Comparison of ENCODE assay signal across 8 mouse cellular contexts in the genomic region with DNA sequence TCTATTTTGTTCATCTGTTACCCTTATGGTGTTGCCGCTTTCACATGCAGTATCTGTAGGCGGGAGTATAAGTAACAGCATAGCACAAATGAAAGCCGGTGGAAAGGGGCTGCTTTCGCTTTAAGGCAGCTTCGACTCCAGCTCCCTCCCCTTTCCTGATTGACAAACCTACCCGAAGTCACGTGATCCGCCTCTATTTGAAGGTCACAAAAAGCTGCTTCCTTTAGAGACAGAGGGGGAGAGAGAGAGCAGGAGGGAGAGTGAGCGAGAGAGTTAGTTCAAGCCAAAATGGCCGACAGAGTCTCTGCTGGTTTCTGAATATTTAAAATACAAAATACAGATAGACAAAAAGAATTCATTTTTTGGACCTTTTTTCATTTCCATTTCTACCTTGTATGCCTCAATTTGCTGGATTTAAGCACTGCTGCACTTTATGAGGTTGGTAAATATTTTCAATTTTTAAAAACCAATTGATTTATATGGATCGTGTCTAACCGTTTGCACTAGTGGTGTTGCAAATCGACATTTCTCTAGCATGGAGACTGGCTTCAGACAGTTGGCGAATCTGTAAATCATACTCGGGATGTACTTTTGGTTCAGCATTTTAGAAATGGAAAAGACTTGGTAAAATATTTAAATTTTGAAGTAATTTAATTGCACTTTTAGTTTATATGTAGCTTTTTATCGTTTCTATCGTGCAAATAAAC.
A peak's percentile ranks its signal among the peaks of the same experiment; 100 is the strongest.
DNase-seq lines count a peak whose midpoint lies in the region; ATAC-seq and TF ChIP-seq lines count a peak whose summit lies in the region.

No protein-coding gene starts in this region.

- no peak for TF ChIP-seq CTCF in lung, adult 2 months (IDR thresholded peaks at IDR 0.05; ENCODE audit: insufficient read depth, low read length)

- peak overlapping the region; percentile 10; the same call in 1 of the 2 replicates for H3K27ac ChIP-seq in ES-E14 (ENCODE audit: insufficient read depth, low read depth, low read length, poor library complexity, severe bottlenecking)
- H3K27ac ChIP-seq in forebrain, embryonic 15.5 days (replicated peaks): peak overlapping the region; percentile 89

- peak overlapping the region; percentile 54 for H3K4me2 ChIP-seq in forebrain, embryonic 15.5 days (replicated peaks)

- intact Hi-C loops in heart, postnatal 25 days (cut with DNase I): loop anchor here (5.0 kb wide), 2 partner anchors 91 to 149 kb away; partner anchors contain the start of gene Adsl

- no peaks in the 10 kb centered on the region for H3K36me3 ChIP-seq in ES-E14 (ENCODE audit: control insufficient read depth, insufficient read depth, low read length, poor library complexity, severe bottlenecking)
- H3K36me3 ChIP-seq in forebrain, embryonic 15.5 days: no peaks in the 10 kb centered on the region

- peak; percentile 97 for DNase-seq in ES-E14 (ENCODE audit: low read depth, low spot score)
- DNase-seq in cerebellum, adult 11-12 months: peak; percentile 91
- peak; percentile 79 for DNase-seq in heart, postnatal 25 days (ENCODE audit: low spot score)
- peak; percentile 89 to 98 for DNase-seq in layer of hippocampus, adult 18-20 months (ENCODE audit: low spot score in 2 of 2)
- DNase-seq in lung, adult 2 months: peak; percentile 75
- peak; percentile 81 to 94 for DNase-seq in thymus, adult 18-20 months

- under 1% methylated on average over 17 of the region's 17 CpGs for WGBS in forebrain, embryonic 15.5 days
- under 1% methylated on average over 17 of the region's 17 CpGs for WGBS in lung, adult 2 months

- H3K27me3 ChIP-seq in forebrain, embryonic 15.5 days: no peaks in the 10 kb centered on the region

- ATAC-seq in forebrain, embryonic 15.5 days (replicated peaks): peak; percentile 92
- peak; percentile 96 for ATAC-seq in neutrophil, adult 5-6 weeks (ENCODE audit: extremely low read depth, insufficient number of reproducible peaks, low FRiP score, poor library complexity, severe bottlenecking)

- no peaks in the 10 kb centered on the region for H3K9me3 ChIP-seq in ES-E14 (ENCODE audit: control insufficient read depth, insufficient read depth, low read depth, low read length)
- no peaks in the 10 kb centered on the region for H3K9me3 ChIP-seq in forebrain, embryonic 15.5 days

- H3K9ac ChIP-seq in ES-E14 (ENCODE audit: insufficient read depth, low read depth, low read length, poor library complexity, severe bottlenecking): no peak overlapping the region; the same call in 1 of the 2 replicates
- H3K9ac ChIP-seq in forebrain, embryonic 15.5 days (replicated peaks): peak overlapping the region; percentile 72

- TF ChIP-seq POLR2A in lung, adult 2 months (IDR thresholded peaks at IDR 0.05; ENCODE audit: borderline replicate concordance, extremely low read depth, low read depth, low read length): peak; percentile 47; the same call in 1 of the 2 replicates

- H3K4me3 ChIP-seq in ES-E14 (ENCODE audit: insufficient read depth in 1 of 2, low read depth in 1 of 2, low read length in 2 of 2, poor library complexity in 1 of 2, severe bottlenecking in 1 of 2): peak overlapping the region; percentile 75 to 82
- H3K4me3 ChIP-seq in forebrain, embryonic 15.5 days: peak overlapping the region; percentile 57
- H3K4me3 ChIP-seq in lung, adult 2 months (replicated peaks; ENCODE audit: extremely low read depth, low read depth, low read length): peak overlapping the region; percentile 78

- in situ Hi-C loops in ES-E14 (cut with MboI; ENCODE audit: low sequenced_read_pairs in 2 of 2, unreplicated experiment in 2 of 2): no loop called here

- H3K4me1 ChIP-seq in ES-E14 (ENCODE audit: control insufficient read depth in 2 of 2, insufficient read depth in 2 of 2, low read length in 2 of 2, poor library complexity in 1 of 2): peaks cover 2% of the 10 kb centered on the region in 2 experiments; a peak in 2 of 4 replicates
- H3K4me1 ChIP-seq in forebrain, embryonic 15.5 days: peaks cover 45% of the 10 kb centered on the region
- peaks cover 22% of the 10 kb centered on the region for H3K4me1 ChIP-seq in lung, adult 2 months (ENCODE audit: control insufficient read depth, insufficient read depth, low read length)

TF ChIP-seq in ES-E14, 5 proteins besides CTCF, POLR2A, EP300 and RAD21:
- no peak for TF ChIP-seq MAFK (IDR thresholded peaks at IDR 0.05; ENCODE audit: insufficient read depth, low read depth, low read length)
- no peak for TF ChIP-seq ZNF384 (IDR thresholded peaks at IDR 0.05; ENCODE audit: low read depth, low read length)
- TF ChIP-seq HCFC1 (IDR thresholded peaks at IDR 0.05; ENCODE audit: borderline replicate concordance, insufficient read depth, low read length): peak; percentile 46; the same call in 1 of the 2 replicates

Comparison
In these comparisons a context has a peak if more than half of its experiments do, and no peak if none do; other contexts are left out.
1. Peak in every context shown above with its lines: DNase-seq, ATAC-seq, H3K4me3 ChIP-seq and H3K27ac ChIP-seq.